Mouse (Mus musculus): ENCODE data around the gene Ptf1a.

Gene Ptf1a

DNA sequence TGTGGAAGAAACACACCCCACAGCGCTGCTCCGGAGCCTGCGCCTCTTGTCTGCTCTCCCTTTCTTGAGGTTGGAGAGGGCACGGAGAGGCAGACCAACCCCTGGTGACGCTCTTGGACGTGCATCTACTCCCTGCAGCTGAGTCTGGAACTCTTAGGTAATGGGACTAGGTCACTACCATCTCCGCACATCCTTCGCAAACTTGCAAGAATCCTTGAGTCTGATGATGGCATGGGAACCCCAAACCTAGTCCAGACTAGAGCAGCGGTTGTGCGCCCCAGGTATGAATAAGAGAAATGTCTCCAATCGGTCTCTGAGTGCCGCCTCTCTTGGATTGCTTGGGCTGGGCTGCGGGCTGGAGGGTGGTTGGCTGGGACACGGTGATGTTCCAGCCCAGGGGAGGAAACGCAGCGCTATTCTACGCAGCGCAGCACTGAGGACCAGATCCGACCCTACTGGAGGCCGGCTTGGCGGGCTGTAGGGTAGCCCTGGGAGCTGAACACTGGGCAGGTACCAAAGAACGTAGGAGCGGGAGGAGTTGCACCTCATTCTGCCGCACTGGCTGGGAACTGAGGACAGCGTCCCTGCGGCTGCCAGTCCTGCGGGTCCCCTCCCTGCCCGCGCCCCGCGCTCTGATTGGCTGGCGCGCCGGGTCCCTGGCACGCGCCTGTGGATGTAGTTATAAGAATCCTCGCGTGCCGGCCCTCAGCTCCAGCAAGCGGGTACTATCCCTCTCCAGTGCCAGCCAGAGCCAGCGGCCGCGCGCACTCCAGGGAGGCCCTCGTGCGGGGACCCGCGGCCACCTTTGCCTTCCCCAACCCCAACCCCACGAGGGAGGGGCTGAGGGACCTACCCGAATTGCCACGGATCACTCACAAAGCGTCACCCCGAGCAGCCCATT, at the start of gene Ptf1a:
Gene Ptf1a (plus strand): TSS at position 733 of the 901 bp plus-strand sequence.
- DNase-seq (ENCODE audit: low read depth, low spot score), result no peak

- no peak for DNase-seq (ENCODE audit: low read depth, low spot score)
Measured at GRCm38 (mm10) chr2:19405409-19405808, 40.1 kb upstream of the Ptf1a start.

DNA sequence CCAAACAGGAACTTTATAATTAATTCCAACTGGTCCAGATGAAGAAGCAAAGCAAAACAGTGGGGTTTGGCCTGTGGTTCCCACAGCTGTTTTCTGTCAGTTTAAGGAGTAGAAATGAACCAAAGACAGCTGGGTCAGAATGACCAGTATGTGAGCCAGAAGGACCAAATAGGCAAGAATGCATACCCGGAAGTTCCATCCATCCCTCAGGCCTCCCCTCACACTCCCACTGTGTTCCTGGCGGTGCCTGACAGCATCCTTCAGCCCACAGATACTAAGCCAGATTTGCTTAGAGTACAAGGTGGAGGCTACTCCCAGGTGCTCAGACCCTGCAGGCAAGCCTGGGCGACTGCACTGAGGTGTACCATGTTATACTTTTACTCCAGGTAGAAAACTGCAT, 38.9 kb upstream of the Ptf1a start:
- no peak for DNase-seq (ENCODE audit: low read depth, low spot score)

GRCm38 (mm10) chr2:19414222-19414965, 31.1 kb upstream of the Ptf1a start:
- peak; percentile 47 for DNase-seq (ENCODE audit: low read depth, low spot score)

DNA sequence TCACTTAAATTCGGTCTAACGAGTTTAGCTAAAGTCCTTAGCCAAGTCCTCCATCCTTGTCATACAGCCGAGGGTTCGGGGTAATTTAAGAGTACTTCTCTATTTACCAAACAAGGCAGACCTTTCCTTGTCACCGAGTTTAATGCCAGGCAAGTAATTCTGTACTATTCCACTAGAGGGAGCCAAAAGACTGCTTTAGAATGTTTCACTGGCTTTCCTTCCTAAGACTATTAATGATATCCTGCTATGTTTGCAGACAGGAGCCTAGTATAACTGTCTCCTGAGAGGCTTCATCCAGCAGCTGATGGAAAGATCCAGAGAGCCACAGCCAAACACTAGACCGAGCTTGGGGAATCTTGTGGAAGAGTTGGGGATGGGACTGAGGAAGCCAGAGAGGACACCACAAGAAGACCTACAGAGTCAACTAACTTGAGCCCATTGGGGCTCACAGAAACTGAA, 30.4 kb upstream of the Ptf1a start:
- DNase-seq (ENCODE audit: low read depth, low spot score), result peak; percentile 75

- no peak for DNase-seq (ENCODE audit: low read depth, low spot score)
Measured at GRCm38 (mm10) chr2:19416066-19416465, 29.4 kb upstream of the Ptf1a start.

GRCm38 (mm10) chr2:19419686-19420345, 25.6 kb upstream of the Ptf1a start:
- no peak for DNase-seq (ENCODE audit: low read depth, low spot score)

- DNase-seq (ENCODE audit: low read depth, low spot score), result no peak
Measured at GRCm38 (mm10) chr2:19422226-19422625, 23.2 kb upstream of the Ptf1a start.

- DNase-seq (ENCODE audit: low read depth, low spot score), result no peak
Measured at GRCm38 (mm10) chr2:19423086-19423485, 22.4 kb upstream of the Ptf1a start.

DNA sequence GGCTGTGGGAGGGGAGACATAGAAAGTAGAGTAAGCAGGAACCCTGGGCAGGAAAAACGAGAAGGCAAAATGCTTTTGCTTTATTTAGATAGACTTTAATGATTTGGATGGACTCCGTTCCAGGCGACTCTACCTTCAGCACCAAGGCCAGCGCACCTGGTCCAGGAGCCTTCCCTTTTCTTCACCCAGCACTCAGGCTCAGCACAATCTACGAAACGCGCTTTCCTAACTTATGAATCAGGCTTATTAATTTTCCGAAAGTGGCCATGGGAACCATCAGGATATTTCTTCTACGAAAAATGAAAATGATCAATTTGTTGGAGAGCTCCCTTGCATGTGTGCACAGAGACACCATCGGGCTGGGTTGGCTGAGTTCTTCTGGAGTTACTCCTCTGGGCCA, 16.4 kb upstream of the Ptf1a start:
- no peak for DNase-seq (ENCODE audit: low read depth, low spot score)

- no peak for DNase-seq (ENCODE audit: low read depth, low spot score)
Measured at GRCm38 (mm10) chr2:19429691-19430690, 15.5 kb upstream of the Ptf1a start.

DNA sequence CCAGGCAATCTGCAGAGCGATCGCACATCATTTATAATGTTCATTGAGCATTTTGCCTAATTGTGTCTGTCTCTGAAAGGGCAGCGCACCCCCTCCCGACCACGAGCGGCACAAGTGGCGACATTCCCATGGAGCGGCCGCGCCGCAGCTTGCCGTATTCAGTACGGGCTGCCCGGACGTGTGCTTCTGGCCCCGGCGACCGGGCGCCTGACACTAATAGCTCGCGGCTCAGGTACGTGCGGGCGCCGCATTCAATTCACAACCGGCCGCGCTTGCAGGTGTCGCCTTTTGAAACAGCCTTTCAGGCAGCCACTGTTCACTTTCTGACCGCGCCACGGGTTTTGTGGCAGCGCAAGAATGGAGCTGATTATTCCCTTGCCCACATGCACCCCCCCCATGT, 14.7 kb upstream of the Ptf1a start:
- DNase-seq (ENCODE audit: low read depth, low spot score), result no peak

- no peak for DNase-seq (ENCODE audit: low read depth, low spot score)
Measured at GRCm38 (mm10) chr2:19431186-19431585, 14.3 kb upstream of the Ptf1a start.

- no peak for DNase-seq (ENCODE audit: low read depth, low spot score)
Measured at GRCm38 (mm10) chr2:19431614-19432323, 13.7 kb upstream of the Ptf1a start.

GRCm38 (mm10) chr2:19444346-19444745, 1.1 kb upstream of the Ptf1a start:
- DNase-seq (ENCODE audit: low read depth, low spot score), result no peak

- no peak for DNase-seq (ENCODE audit: low read depth, low spot score)
Measured at GRCm38 (mm10) chr2:19445871-19446501, 523 bp downstream of the Ptf1a start.

DNA sequence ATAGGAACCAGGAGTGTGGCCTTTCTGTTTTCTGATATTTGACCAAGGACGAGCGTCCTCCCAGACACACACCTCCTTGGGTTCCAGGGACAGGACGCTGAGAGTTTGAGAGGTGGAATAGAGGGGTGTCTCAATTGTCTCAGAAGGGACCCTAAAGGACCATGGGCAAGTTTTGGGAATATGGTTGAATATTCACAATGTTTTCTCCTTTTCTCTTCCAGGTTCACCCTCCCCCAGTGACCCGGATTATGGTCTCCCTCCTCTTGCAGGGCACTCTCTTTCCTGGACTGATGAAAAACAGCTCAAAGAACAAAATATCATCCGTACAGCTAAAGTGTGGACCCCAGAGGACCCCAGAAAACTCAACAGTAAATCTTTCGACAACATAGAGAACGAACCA, 1.3 kb downstream of the Ptf1a start:
- DNase-seq (ENCODE audit: low read depth, low spot score), result no peak

- peak; percentile 59 for DNase-seq (ENCODE audit: low read depth, low spot score)
Measured at GRCm38 (mm10) chr2:19448042-19448700, 2.7 kb downstream of the Ptf1a start.

- no peak for DNase-seq (ENCODE audit: low read depth, low spot score)
Measured at GRCm38 (mm10) chr2:19449308-19449707, 3.8 kb downstream of the Ptf1a start.
